Mouse (Mus musculus) hematopoietic stem cell, adult 5-6 weeks (primary cell): Measurements from ENCODE around the gene Isca2. TPM values are rescaled to one million over a fixed set of nuclear protein-coding genes. Genes with fewer than 3 reads are reported as not detected.

Experiments used
- ATAC-seq, 2 experiments: fragments of 125-278 bp in 1 of 2; replicated peaks in 1 of 2; 2 replicates each; pipeline ENCODE4 v1.8.0; 2016 to 2017; ENCODE audit warnings: inconsistent platforms in 2 of 2, mild to moderate bottlenecking in 2 of 2, moderate number of reproducible peaks in 2 of 2, low read depth in 1 of 2, moderate TSS enrichment in 1 of 2; ENCODE audit not compliant: low FRiP score in 2 of 2, poor library complexity in 2 of 2, severe bottlenecking in 2 of 2, insufficient read depth in 1 of 2, low TSS enrichment in 1 of 2
- total RNA-seq: library from RNA; stranded (forward); fragments of 172-1452, 232-1000 nt; gene quantifications from 2 replicates; pipeline ENCODE4 v1.2.3, GENCODE M21; 2017

Isca2 gene
- total RNA-seq, 1 experiment from 2014 or later: 53.8 TPM

DNA sequence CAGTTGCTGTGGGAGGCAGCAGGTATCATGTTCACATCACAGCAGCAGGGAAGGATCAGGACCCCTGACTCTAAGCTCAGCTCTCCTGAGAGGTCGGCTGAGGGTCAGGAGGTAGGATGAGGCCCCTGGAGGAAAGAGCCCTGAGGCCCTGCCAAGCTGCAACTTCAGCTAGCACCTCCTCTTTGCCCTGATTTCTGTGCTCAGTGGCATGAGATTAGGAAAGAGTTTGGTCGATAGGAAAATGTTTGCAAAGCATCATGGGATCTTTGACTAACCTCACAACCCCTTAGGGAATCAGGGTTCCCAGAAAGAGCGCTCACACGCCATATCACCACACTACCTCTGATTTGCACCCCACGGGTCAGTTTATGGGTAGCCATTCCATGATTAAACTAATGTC lies 33.7 kb downstream of the Isca2 start:
- ATAC-seq: no peak

DNA sequence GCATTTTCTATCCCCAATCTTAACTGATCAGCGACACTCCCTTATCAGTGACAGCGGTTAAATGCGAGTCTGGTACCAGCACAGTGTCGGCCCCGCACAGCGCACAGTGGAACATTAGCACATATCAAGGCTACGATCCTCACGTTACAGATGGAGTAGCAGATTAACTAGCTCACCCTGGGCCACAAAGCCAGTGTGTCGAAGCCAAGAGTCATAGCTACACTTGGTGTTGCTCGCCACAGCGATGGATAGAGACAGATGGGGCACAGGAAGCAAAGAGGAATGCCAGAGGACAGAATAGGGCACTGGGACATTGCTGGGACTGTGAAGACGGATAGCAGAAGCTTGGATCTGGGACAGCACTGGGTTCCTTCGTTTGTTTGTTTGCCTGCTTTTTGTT lies 34.3 kb downstream of the Isca2 start:
- ATAC-seq: no peak

- peak; percentile 50 to 63 for ATAC-seq
Observed at GRCm38 (mm10) chr12:84809033-84809432, 36.0 kb downstream of the Isca2 start.

- no peak for ATAC-seq
Observed at GRCm38 (mm10) chr12:84810810-84811209, 37.8 kb downstream of the Isca2 start.

DNA sequence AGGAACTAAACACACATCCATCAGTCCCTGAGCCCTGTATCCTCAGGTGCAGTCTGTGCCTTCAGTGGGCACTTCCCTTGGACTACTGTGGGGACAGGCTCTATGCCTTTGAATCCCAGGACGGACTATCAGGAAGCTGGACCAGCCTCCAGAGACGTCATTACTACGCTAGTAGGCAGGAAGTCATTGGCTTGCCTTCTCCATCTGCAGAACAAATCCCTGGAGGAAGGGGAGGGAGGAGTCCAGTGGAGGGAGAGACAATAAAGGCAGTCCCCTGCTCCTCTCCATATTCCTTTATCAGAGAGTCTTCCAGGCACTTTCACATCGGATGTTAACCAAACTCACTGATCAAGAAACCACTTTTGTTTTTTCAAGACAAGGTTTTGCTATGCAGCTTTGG lies 38.5 kb downstream of the Isca2 start:
- no peak for ATAC-seq

DNA sequence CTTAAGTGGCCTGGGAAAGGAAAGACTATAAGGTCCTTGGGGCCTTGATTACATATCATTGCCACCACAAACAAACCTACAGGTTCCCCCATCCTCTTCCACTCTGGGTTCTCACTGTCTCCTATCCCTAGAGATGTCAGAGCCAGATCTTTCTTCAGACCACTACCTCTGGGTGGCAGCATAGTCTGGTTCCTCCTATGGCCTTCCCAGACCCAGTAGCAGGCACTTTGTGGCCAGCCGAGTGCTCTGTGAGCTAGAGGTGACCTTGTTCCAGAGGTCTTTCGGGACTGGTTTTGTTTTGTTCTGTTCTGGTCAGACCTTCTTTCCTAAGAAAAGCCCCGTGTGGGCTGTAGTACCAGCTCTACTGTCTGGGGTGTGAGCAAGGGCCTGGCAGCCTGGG lies 39.0 kb downstream of the Isca2 start:
- ATAC-seq: no peak

GRCm38 (mm10) chr12:84813773-84814172 lies 40.7 kb downstream of the Isca2 start:
- no peak for ATAC-seq

GRCm38 (mm10) chr12:84814663-84815325 lies 41.7 kb downstream of the Isca2 start:
- no peak for ATAC-seq

GRCm38 (mm10) chr12:84818496-84818895 lies 45.4 kb downstream of the Isca2 start:
- ATAC-seq: no peak

- ATAC-seq: peak in 1 of 2 experiments; percentile 14; a peak in 1 of 4 replicates
Observed at GRCm38 (mm10) chr12:84819236-84820168, 46.5 kb downstream of the Isca2 start.

DNA sequence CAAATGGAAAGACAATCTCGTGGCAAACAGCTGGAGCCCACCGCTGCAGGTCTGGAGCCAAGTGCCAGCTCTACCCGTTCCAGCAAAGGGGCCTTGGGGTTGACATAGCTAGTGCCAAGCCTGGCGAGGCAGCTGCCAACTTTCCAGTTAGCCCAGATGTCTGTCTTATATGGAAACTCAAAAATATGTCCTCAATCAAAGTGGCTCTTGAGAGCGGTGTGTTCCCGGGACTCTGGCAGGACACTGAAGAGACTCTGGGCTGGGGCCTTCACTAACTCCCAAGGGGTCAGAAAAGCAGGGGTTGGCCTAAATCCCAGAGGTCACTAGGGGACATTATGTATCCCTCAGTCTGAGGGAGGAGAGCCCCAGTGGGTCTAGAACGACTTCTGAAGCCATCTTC lies 50.5 kb downstream of the Isca2 start:
- no peak for ATAC-seq

GRCm38 (mm10) chr12:84824203-84824602 lies 51.2 kb downstream of the Isca2 start:
- no peak for ATAC-seq

Other genes starting within 250 kb of the Isca2 start
- not detected in 2 replicates for gene Vsx2, start 203.5 kb upstream of the Isca2 start, total RNA-seq
- 6.0 and 10.7 TPM in 2 replicates for gene Abcd4, start 155.8 kb upstream of the Isca2 start, total RNA-seq
- gene Vrtn, start 132.2 kb upstream of the Isca2 start, total RNA-seq: 0.40 TPM in 1 of 2 replicates, not detected in the other
- gene Syndig1l, start 74.4 kb upstream of the Isca2 start, total RNA-seq: not detected in 2 replicates
- 42.3 and 51.3 TPM in 2 replicates for gene Npc2, start 99 bp upstream of the Isca2 start, total RNA-seq
- gene Ltbp2, start 103.3 kb downstream of the Isca2 start, total RNA-seq: 0.25 TPM in 1 of 2 replicates, not detected in the other
- 98.3 and 119 TPM in 2 replicates for gene Fcf1, start 197.6 kb downstream of the Isca2 start, total RNA-seq
- 27.6 and 39.3 TPM in 2 replicates for gene Arel1, start 197.6 kb downstream of the Isca2 start, total RNA-seq
- gene Ylpm1, start 223.1 kb downstream of the Isca2 start, total RNA-seq: 63.3 and 91.8 TPM in 2 replicates